Mouse (Mus musculus) thymus, adult 2 months (tissue): ENCODE measurements around the gene Plxdc1. TPM values are rescaled to one million over a fixed set of nuclear protein-coding genes. Genes with fewer than 3 reads are reported as not detected.

Experiments used
- DNase-seq: peaks from one replicate; pipeline ENCODE4 v3.0.0; 2021
- H3K27ac ChIP-seq: fragments of 200-500 bp; 2 replicates; pipeline ENCODE4 v1.5.1; 2012; ENCODE audit warnings: low read length, control low read depth; ENCODE audit not compliant: control insufficient read depth, insufficient read depth
- H3K27me3 ChIP-seq: fragments of 200-500 bp; 2 replicates; pipeline ENCODE4 v1.6.1; 2012; ENCODE audit warnings: mild to moderate bottlenecking, low read length, moderate library complexity, mixed read lengths; ENCODE audit not compliant: control insufficient read depth, insufficient read depth
- H3K36me3 ChIP-seq: fragments of 200-500 bp; 2 replicates; pipeline ENCODE4 v1.6.1; 2012; ENCODE audit warnings: mild to moderate bottlenecking, low read length, moderate library complexity; ENCODE audit not compliant: control insufficient read depth, insufficient read depth
- H3K4me1 ChIP-seq: fragments of 200-500 bp; replicated peaks from 2 replicates; pipeline ENCODE4 v1.6.1; 2012; ENCODE audit warnings: low read length; ENCODE audit not compliant: control insufficient read depth, insufficient read depth
- H3K4me3 ChIP-seq: fragments of 200-500 bp; 2 replicates; pipeline ENCODE4 v1.5.1; 2012; ENCODE audit warnings: mild to moderate bottlenecking, low read length, control low read depth, moderate library complexity; ENCODE audit not compliant: control insufficient read depth, insufficient read depth
- CTCF ChIP-seq: fragments of 200-500 bp; IDR thresholded peaks from 2 replicates; pipeline ENCODE4 v1.5.1; 2012; ENCODE audit warnings: mild to moderate bottlenecking, control low read depth, low read length, moderate library complexity, borderline replicate concordance; ENCODE audit not compliant: control insufficient read depth, poor library complexity, insufficient read depth; ENCODE audit errors: extremely low read depth
- POLR2A ChIP-seq: fragments of 200-500 bp; IDR thresholded peaks from 2 replicates; pipeline ENCODE4 v1.6.1; 2012; ENCODE audit warnings: mild to moderate bottlenecking, low read length, control low read depth, moderate library complexity; ENCODE audit not compliant: control insufficient read depth, poor library complexity, insufficient read depth; ENCODE audit errors: extremely low read depth
- WGBS: fragments of 180-500 bp; shearing (Covaris S2); methylation state at CpG from one replicate; pipeline ENCODE4 v1.1.7; 2018; 5-methylcytosine and 5-hydroxymethylcytosine counted together
- polyA plus RNA-seq: library from polyadenylated mRNA; depleted of rRNA; stranded (reverse); fragments of >200 nt; gene quantifications from 2 replicates; pipeline ENCODE4 v1.2.3, GENCODE M21; 2012

The Plxdc1 gene
- polyA plus RNA-seq, 1 experiment: 77.5 TPM

DNA sequence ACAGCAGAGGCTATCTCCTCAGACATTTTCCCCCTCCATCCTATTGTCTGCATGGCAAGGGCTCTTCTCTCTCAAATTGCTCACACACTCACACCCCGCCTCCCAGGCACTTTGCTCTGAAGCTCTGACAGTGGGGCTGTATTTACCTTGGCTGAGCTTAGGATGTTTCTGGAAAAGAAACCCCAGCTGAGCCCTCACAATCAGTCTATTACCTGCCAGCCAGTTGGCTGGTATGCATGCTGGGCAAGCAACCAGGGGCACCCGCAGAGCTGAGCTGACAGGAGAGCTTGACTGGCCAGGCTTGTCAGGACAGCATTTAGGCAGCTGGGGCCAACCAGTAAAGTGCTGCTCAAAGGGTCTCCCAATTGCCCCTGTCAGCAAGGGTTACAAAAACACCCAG lies 19.1 kb downstream of the Plxdc1 start:
- Histone ChIP-seq H3K36me3 (no peaks in the 10 kb centered on the region), H3K4me3 (no peak overlapping the region), H3K27ac (no peak overlapping the region), H3K27me3 (no peaks in the 10 kb centered on the region), H3K4me1 (peaks cover 14% of the 10 kb centered on the region)
- TF ChIP-seq CTCF (no peak), POLR2A (no peak)
- WGBS: 91% methylated on average over 2 of the region's 2 CpGs
- no peak for DNase-seq

DNA sequence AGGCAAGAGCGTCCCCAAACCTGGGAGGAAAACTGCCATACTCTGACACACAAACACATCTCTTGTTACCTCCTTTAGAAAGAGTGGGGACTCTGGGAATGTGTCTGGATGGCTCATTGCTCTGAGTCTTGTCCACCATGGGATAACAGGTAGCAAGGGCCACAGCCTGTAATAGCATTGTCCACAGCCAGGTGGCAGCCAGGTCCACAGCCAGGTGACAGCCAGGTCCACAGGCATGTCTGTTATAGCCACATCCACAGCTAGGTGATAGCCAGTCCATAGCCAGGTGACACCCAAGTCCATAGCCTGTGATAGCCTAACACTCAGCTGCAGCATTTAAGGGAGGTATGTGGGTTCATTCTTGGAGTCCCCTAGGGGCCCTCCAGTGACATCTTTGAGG lies 25.3 kb downstream of the Plxdc1 start:
- DNase-seq: peak; percentile 39
- WGBS: 97% methylated on average over 1 of the region's 1 CpGs
- TF ChIP-seq CTCF (0 out of 2 replicates have a peak, but pooled peaks have one; percentile 18), POLR2A (no peak)

DNA sequence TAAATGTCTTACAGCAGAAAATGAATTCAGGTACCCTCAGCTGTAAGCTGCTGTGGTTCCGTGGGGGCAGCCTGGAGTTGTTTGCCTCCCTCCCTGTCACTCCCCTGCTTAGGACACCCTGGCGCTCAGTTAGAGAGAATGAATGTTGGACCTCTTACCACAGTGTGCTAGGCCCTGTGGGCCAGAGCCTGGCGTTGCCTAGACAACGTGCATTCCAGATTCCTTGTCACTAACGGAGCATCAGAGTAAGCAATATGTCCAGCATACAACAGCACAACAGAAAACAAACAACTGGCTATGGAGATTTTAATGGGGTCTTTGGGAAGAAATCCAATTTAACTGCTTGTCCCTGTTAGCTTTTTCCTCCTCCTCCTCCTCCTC lies 27.0 kb downstream of the Plxdc1 start:
- Histone ChIP-seq H3K27ac (no peak overlapping the region), H3K4me1 (peaks cover 32% of the 10 kb centered on the region), H3K4me3 (no peak overlapping the region), H3K27me3 (no peaks in the 10 kb centered on the region), H3K36me3 (no peaks in the 10 kb centered on the region; the same call in 1 of the 2 replicates)
- WGBS: 87% methylated on average over 5 of the region's 5 CpGs
- TF ChIP-seq POLR2A: no peak
- no peak for TF ChIP-seq CTCF
- no peak for DNase-seq

More for the DNA sequence above, 25.3 kb downstream of the Plxdc1 start:
- H3K27ac ChIP-seq: no peak overlapping the region
- H3K4me1 ChIP-seq: peaks cover 18% of the 10 kb centered on the region
- H3K36me3 ChIP-seq: no peaks in the 10 kb centered on the region
- H3K4me3 ChIP-seq: no peak overlapping the region
- H3K27me3 ChIP-seq: no peaks in the 10 kb centered on the region

DNA sequence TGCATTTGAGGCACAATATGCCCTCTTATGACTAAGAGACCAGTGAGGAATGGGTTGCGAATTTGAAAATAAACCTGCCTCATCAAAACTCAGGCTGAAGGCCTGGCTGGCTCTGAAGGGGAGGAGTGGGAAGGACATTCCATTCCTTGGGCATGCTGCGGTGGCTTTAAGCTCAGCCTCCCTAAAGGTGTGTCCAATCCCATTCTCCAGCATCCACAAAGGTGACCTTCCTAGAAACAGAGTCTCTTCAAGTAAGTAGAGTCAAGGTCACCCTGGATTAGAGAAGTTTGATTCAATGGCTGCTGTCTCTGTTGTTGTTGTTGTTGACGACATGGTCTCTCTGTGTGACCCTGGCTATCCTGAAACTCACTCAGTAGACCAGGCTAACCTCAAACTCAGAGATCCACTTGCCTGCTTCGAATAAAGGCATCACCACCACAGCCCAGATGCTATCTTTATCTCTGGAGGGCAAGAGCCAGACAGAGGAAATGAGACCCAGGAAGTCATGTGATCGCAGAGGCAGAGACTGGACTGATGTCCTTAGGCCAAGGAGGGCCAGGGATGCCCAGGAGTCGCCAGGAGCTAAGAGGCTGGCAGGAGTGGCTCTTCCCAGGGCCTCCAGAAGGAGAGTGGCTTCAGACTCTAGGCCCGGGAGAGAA lies 27.5 kb downstream of the Plxdc1 start:
- Histone ChIP-seq H3K4me3 (no peak overlapping the region), H3K27me3 (no peaks in the 10 kb centered on the region), H3K4me1 (peaks cover 37% of the 10 kb centered on the region), H3K27ac (no peak overlapping the region), H3K36me3 (peaks cover 1% of the 10 kb centered on the region; the same call in 1 of the 2 replicates)
- TF ChIP-seq CTCF (no peak), POLR2A (no peak)
- no peak for DNase-seq
- WGBS: 70% methylated on average over 7 of the region's 7 CpGs

DNA sequence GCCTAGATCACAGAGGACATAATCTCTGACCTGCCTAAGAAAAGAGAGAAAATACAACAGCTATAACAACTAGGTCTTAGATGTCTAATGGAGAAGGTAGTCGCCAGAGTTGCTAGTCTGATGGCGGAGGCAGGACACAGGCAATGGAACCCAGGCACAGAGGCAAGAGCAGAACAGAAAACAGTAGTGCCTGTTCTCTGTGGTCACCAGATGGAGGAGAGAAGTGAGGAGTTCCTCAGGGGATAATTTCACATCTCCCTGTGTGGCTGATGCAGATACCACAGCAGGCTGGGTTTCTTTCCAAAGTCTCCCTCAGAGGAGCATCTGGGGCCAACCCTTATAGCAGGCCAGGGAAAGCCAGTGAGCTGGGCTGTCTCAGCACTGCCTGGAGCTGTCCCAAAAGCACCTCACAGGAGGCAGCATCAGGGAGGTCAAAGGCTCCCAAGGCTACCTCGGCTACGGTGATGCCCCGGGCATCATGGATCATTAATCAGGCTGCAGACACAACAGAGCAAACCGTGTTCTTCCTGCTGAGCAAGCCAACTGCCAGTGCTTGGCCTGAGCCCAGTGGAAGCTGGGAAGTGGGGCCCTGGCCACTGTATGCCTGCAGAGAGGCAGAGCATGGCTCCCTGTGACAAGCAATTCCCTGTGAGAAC lies 29.2 kb downstream of the Plxdc1 start:
- Histone ChIP-seq H3K4me3 (no peak overlapping the region), H3K27me3 (no peaks in the 10 kb centered on the region), H3K27ac (no peak overlapping the region), H3K4me1 (peaks cover 45% of the 10 kb centered on the region), H3K36me3 (peaks cover 7% of the 10 kb centered on the region; the same call in 1 of the 2 replicates)
- WGBS: 87% methylated on average over 6 of the region's 6 CpGs
- no peak for DNase-seq
- TF ChIP-seq CTCF (no peak), POLR2A (no peak)

DNA sequence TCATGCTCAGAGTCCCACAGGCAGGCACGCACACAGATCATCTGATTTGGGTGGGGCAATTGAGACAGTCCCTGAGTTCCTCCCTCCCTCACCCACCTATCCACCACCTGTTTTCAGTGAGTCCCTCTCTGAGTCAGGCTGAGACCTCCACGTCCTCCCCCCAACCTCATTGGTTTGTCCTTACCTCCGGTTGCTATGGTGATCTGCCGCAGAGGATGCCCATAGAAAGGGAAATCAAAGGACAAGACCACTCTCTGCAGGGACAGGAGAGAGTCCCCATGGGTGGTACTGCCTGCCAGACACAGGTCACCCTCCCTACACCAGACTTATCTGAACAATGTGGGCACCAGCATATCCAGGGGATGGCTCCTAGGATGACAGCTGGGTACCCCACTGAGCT lies 30.3 kb downstream of the Plxdc1 start:
- no peak for TF ChIP-seq CTCF
- TF ChIP-seq POLR2A: no peak
- Histone ChIP-seq H3K27ac (no peak overlapping the region), H3K27me3 (no peaks in the 10 kb centered on the region), H3K36me3 (peaks cover 7% of the 10 kb centered on the region; the same call in 1 of the 2 replicates), H3K4me1 (peaks cover 45% of the 10 kb centered on the region), H3K4me3 (no peak overlapping the region)
- 74% methylated on average over 4 of the region's 4 CpGs for WGBS
- no peak for DNase-seq
